Comparison of ENCODE assay signal across 29 mouse cellular contexts in genomic region chr8:120672626-120673229, GRCm38 (mm10). TPM values are rescaled to one million over a fixed set of nuclear protein-coding genes. Genes with fewer than 3 reads are reported as not detected.
A peak's percentile ranks its signal among the peaks of the same experiment; 100 is the strongest.
DNase-seq lines count a peak whose midpoint lies in the region; TF ChIP-seq lines count a peak whose summit lies in the region.
"Had no signal": no experiment of that assay in that cellular context is flagged by ENCODE, and none has a peak within 500 bp of the region (broad histone marks: within the 10 kb centered on the region; RNA-seq: fewer than 3 reads in every experiment).

No protein-coding gene starts in this region.

- no peak for DNase-seq in gastrocnemius, adult 2 months
- no peak for DNase-seq in gastrocnemius, postnatal 10 days
- no peak for DNase-seq in left cerebral cortex, adult 2 months (ENCODE audit: extremely low spot score in 1 of 2, low spot score in 2 of 2)
- no peak for DNase-seq in left cerebral cortex, adult 18-20 months (ENCODE audit: low spot score in 2 of 2)
- no peak for DNase-seq in MEL (ENCODE audit: low read depth, low spot score)
- no peak for DNase-seq in cerebellum, postnatal 10 days
- no peak for DNase-seq in urinary bladder, adult 2 months (ENCODE audit: low spot score)
- DNase-seq: adrenal gland, adult 8-10 months; cerebellum, adult 8-10 months; cerebellum, postnatal 36 days; heart, postnatal 4 days; kidney, adult 2 months; kidney, postnatal 4 days; layer of hippocampus, postnatal 36 days; liver; lung, adult 2 months; lung, postnatal 10 days; midbrain, embryonic 14.5 days had no signal

- no peaks in the 10 kb centered on the region for H3K4me1 ChIP-seq in MEL (ENCODE audit: control insufficient read depth in 1 of 2, insufficient read depth in 2 of 2, low read length in 2 of 2)

- intact Hi-C loops in gastrocnemius, adult 2 months (cut with DNase I) = loop anchor here (10.0 kb wide), 1 partner anchor 432 kb away; the partner anchor contains the start of gene Mthfsd
- intact Hi-C loops in left cerebral cortex, adult 2 months (cut with DNase I) = no loop called here

- H3K9ac ChIP-seq in MEL (ENCODE audit: control insufficient read depth, low read depth, low read length, poor library complexity, severe bottlenecking) = no peak overlapping the region
- H3K9ac ChIP-seq: forebrain, embryonic 13.5 days; hindbrain, embryonic 14.5 days; liver, embryonic 14.5 days; stomach, embryonic 15.5 days had no signal

- TF ChIP-seq EP300 in MEL (IDR thresholded peaks at IDR 0.05; ENCODE audit: low read depth in 1 of 2, low read length in 2 of 2) = no peak

- no peak for TF ChIP-seq POLR2A in MEL (IDR thresholded peaks at IDR 0.05; ENCODE audit: control insufficient read depth in 1 of 2, insufficient read depth in 1 of 2, low read depth in 1 of 2, low read length in 2 of 2, poor library complexity in 1 of 2)

- peak overlapping the region; percentile 19; the same call in 1 of the 2 replicates for H3K4me3 ChIP-seq in gastrocnemius, adult 2 months
- no peak overlapping the region for H3K4me3 ChIP-seq in left cerebral cortex, adult 2 months
- H3K4me3 ChIP-seq in MEL (ENCODE audit: control insufficient read depth in 1 of 2, insufficient read depth in 1 of 2, low read depth in 2 of 2, low read length in 2 of 2) = no peak overlapping the region
- H3K4me3 ChIP-seq: forebrain, embryonic 13.5 days; stomach, embryonic 15.5 days had no signal

- TF ChIP-seq RAD21 in MEL (IDR thresholded peaks at IDR 0.05; ENCODE audit: low read depth, low read length) = no peak

- H3K79me2 ChIP-seq in MEL (ENCODE audit: control insufficient read depth, insufficient read depth, low read length, poor library complexity) = peaks cover 27% of the 10 kb centered on the region

- TF ChIP-seq CTCF in gastrocnemius, adult 2 months (IDR thresholded peaks at IDR 0.05) = no peak
- no peak for TF ChIP-seq CTCF in left cerebral cortex, adult 2 months (IDR thresholded peaks at IDR 0.05)
- no peak for TF ChIP-seq CTCF in MEL (IDR thresholded peaks at IDR 0.05 in 2 of 3, conservative IDR thresholded peaks at IDR 0.05 in 1 of 3; ENCODE audit: control insufficient read depth in 1 of 3, insufficient read depth in 1 of 3, low read depth in 2 of 3, low read length in 3 of 3, poor library complexity in 1 of 3, severe bottlenecking in 1 of 3)

- H3K36me3 ChIP-seq in MEL (ENCODE audit: control insufficient read depth in 1 of 2, insufficient read depth in 2 of 2, low read length in 2 of 2) = peaks cover 6 to 11% of the 10 kb centered on the region in 2 experiments

- no peaks in the 10 kb centered on the region for H3K27me3 ChIP-seq in MEL (ENCODE audit: control insufficient read depth in 1 of 2, insufficient read depth in 2 of 2, low read length in 2 of 2)
- H3K27me3 ChIP-seq: forebrain, embryonic 13.5 days; stomach, embryonic 15.5 days had no signal

- no peak overlapping the region for H3K27ac ChIP-seq in gastrocnemius, adult 2 months
- H3K27ac ChIP-seq in left cerebral cortex, adult 2 months = peak overlapping the region; percentile 34
- H3K27ac ChIP-seq in MEL (ENCODE audit: control insufficient read depth, low read depth, low read length) = no peak overlapping the region
- H3K27ac ChIP-seq: forebrain, embryonic 13.5 days; hindbrain, embryonic 14.5 days; liver, embryonic 14.5 days; macrophage; stomach, embryonic 15.5 days had no signal

- no peaks in the 10 kb centered on the region for H3K9me3 ChIP-seq in MEL (replicated peaks; ENCODE audit: insufficient read depth, low read length)
- H3K9me3 ChIP-seq: forebrain, embryonic 13.5 days; stomach, embryonic 15.5 days had no signal

TF ChIP-seq in MEL, 35 proteins besides CTCF, POLR2A, EP300 and RAD21:
- TF ChIP-seq USF1 (IDR thresholded peaks at IDR 0.05; ENCODE audit: low read depth, low read length) (peak; percentile 75), POLR2AphosphoS5 (IDR thresholded peaks at IDR 0.05; ENCODE audit: borderline replicate concordance, low read depth, low read length) (0 out of 2 replicates have a peak, but pooled peaks have one; percentile 30), POLR2AphosphoS2 (IDR thresholded peaks at IDR 0.05; ENCODE audit: low read length) (no peak), USF2 (IDR thresholded peaks at IDR 0.05; ENCODE audit: borderline replicate concordance in 1 of 2, insufficient read depth in 1 of 2, low read depth in 1 of 2, low read length in 2 of 2) (0 out of 4 replicates have a peak, but pooled peaks of 1 of the 2 experiments have one; percentile 39)
TF ChIP-seq in MEL: peak in this region for 3.

RNA-seq across cellular contexts. Expression of gene Emc8, which starts 4.4 kb away (rescaled TPM):
- total RNA-seq in gastrocnemius, adult 2 months (2021) = 10 to 100 TPM; 22.2 to 25.6 TPM
- 10 to 100 TPM; 42.7 to 47.2 TPM for total RNA-seq in gastrocnemius, postnatal 10 days (2021)
- 10 to 100 TPM; 68.1 to 81.2 TPM for total RNA-seq in left cerebral cortex, adult 2 months (2021)
- 10 to 100 TPM; 71.4 to 79.7 TPM for total RNA-seq in left cerebral cortex, adult 18-20 months (2021)
- 180 and 187 TPM in 2 replicates for total RNA-seq in MEL (2012; rRNA removed)
- 100 to 1,000 TPM in 1 of 2 experiments, not detected in 1; 269 TPM for polyA plus RNA-seq in MEL (2012; ENCODE audit: insufficient read depth in 1 of 2, insufficient read length in 2 of 2, low read depth in 1 of 2, low replicate concordance in 2 of 2, missing spikeins in 1 of 2)
- polyA plus RNA-seq in urinary bladder, adult 2 months (2012; rRNA removed) = 49.6 and 57.6 TPM in 2 replicates

RNA-seq across cellular contexts. Expression of gene Cox4i1, which starts 4.7 kb away (rescaled TPM):
- 1,000 to 10,000 TPM; 1,376 to 1,812 TPM for total RNA-seq in gastrocnemius, adult 2 months (2021)
- total RNA-seq in gastrocnemius, postnatal 10 days (2021) = 1,000 to 10,000 TPM; 1,346 to 1,605 TPM
- 1,000 to 10,000 TPM; 1,050 to 1,086 TPM for total RNA-seq in left cerebral cortex, adult 2 months (2021)
- 1,000 to 10,000 TPM; 1,182 TPM for total RNA-seq in left cerebral cortex, adult 18-20 months (2021)
- total RNA-seq in MEL (2012; rRNA removed) = 1,299 and 1,431 TPM in 2 replicates
- 1,000 to 10,000 TPM; 1,011 to 2,173 TPM for polyA plus RNA-seq in MEL (2012; ENCODE audit: insufficient read depth in 1 of 2, insufficient read length in 2 of 2, low read depth in 1 of 2, low replicate concordance in 2 of 2, missing spikeins in 1 of 2)
- 1,248 and 1,469 TPM in 2 replicates for polyA plus RNA-seq in urinary bladder, adult 2 months (2012; rRNA removed)

RNA-seq across cellular contexts. Expression of gene Gm27021, which starts 4.8 kb away (rescaled TPM):
- not detected for total RNA-seq in gastrocnemius, adult 2 months (2021)
- not detected for total RNA-seq in gastrocnemius, postnatal 10 days (2021)
- total RNA-seq in left cerebral cortex, adult 2 months (2021) = 1 to 10 TPM in 1 of 2 experiments, not detected in 1; 1.5 TPM
- total RNA-seq in left cerebral cortex, adult 18-20 months (2021) = under 1 TPM; 0.59 to 0.91 TPM
- 0.54 TPM in 1 of 2 replicates, not detected in the other for total RNA-seq in MEL (2012; rRNA removed)
- under 1 TPM in 1 of 2 experiments, not detected in 1; 0.21 TPM for polyA plus RNA-seq in MEL (2012; ENCODE audit: insufficient read depth in 1 of 2, insufficient read length in 2 of 2, low read depth in 1 of 2, low replicate concordance in 2 of 2, missing spikeins in 1 of 2)
- 0.12 and 0.23 TPM in 2 replicates for polyA plus RNA-seq in urinary bladder, adult 2 months (2012; rRNA removed)
- total RNA-seq: gastrocnemius, adult 8-10 months; heart, postnatal 4 days; layer of hippocampus, postnatal 36 days; left cerebral cortex, postnatal 14 days; megakaryocyte-erythroid progenitor cell, adult 5-6 weeks; monocyte, adult 5-6 weeks had no signal
- polyA plus RNA-seq: heart, embryonic 16.5 days; kidney, adult 2 months; macrophage; small intestine, adult 2 months had no signal

RNA-seq across cellular contexts. Expression of gene 1190005I06Rik, which starts 25.3 kb away (rescaled TPM):
- 1 to 10 TPM in 1 of 2 experiments, under 1 TPM in 1; 0.77 to 1.0 TPM for total RNA-seq in gastrocnemius, adult 2 months (2021)
- total RNA-seq in gastrocnemius, postnatal 10 days (2021) = 1 to 10 TPM in 1 of 2 experiments, under 1 TPM in 1; 0.65 to 1.3 TPM
- total RNA-seq in left cerebral cortex, adult 2 months (2021) = 10 to 100 TPM; 11.3 to 11.5 TPM
- total RNA-seq in left cerebral cortex, adult 18-20 months (2021) = 10 to 100 TPM; 10.1 to 15.6 TPM
- 2.0 and 2.3 TPM in 2 replicates for total RNA-seq in MEL (2012; rRNA removed)
- 1 to 10 TPM in 1 of 2 experiments, not detected in 1; 2.1 TPM for polyA plus RNA-seq in MEL (2012; ENCODE audit: insufficient read depth in 1 of 2, insufficient read length in 2 of 2, low read depth in 1 of 2, low replicate concordance in 2 of 2, missing spikeins in 1 of 2)
- polyA plus RNA-seq in urinary bladder, adult 2 months (2012; rRNA removed) = 8.9 and 10.3 TPM in 2 replicates
- total RNA-seq: megakaryocyte-erythroid progenitor cell, adult 5-6 weeks; monocyte, adult 5-6 weeks had no signal
